Mouse (Mus musculus) cerebellum, adult 11 months (tissue): ENCODE measurements around the gene Gm3604.
A peak's percentile ranks its signal among the peaks of the same experiment; 100 is the strongest.
"Not testable (repeated sequence)": the region's sequence is repeated elsewhere in the genome, so short reads cannot be mapped to it uniquely, and the experiment has no call there.

Experiments used
- DNase-seq: peaks from one replicate; pipeline ENCODE4 v3.0.0; 2022

Gene Gm3604

DNA sequence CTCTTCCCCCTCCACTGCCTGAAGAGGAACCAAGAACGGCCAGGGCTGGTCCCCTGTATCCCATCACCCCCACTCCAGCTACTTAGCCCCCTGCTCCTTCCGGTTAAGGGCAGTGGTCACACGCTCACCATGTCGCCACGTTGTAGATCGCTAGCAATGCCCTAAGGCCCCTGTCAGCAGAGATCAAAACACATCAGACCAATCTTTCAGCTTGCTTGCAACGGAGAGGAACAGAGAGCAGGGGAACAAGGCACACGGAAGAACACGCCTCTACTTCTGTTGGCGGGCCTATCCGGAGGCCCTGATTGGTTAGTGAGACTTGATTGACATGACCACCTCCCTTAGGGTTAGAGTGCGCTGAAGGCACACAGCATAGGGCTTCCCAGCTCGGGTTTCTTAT, at the start of gene Gm3604:
Gm3604 (minus strand) TSS at position 226 of the 400 bp plus-strand sequence.
- DNase-seq = peak; percentile 0

DNA sequence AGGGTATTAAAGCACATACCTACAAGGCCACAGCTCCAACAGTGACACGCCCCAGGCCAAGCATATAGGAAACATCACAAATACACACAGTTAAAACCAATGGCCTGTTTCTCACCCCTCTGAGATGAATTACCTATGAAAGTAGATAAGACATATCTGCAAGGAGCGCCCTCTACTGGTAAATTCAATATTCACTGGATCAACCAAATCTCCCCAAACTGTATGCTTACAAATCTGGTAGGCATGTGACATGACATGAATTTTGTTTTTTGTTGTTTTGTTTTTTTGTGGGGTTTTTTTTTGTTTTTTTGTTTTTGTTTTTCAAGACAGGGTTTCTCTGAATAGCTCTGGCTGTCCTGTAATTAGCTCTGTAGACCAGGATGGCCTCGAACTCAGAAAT, 16.2 kb upstream of the Gm3604 start:
- DNase-seq = not testable (repeated sequence)

DNA sequence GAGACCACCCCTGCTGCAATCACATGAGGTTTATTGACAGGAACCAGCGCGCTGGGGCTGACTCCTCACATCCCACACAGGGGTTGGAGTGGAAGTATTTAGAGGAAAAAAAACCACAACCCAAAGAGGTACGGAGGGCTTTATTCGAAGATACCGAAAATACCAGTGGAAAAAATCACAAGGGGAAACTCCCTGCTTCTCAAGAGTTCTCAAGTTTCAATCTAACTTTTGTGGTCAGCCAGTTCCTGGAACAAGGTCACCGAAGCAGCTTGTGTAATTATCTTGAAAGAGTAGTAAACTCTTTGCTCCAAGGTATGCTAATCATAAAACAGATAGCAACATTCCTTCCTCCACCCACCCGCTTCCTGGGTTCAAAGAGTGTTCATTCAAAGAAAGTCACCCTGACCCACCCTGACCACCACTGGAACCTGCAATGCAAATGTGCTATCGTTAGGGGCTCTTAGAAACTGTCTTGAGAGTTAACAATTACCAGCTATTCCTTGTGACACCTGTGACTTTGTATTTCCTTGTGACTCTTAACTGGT, 7.2 kb upstream of the Gm3604 start:
- not testable (repeated sequence) for DNase-seq

DNA sequence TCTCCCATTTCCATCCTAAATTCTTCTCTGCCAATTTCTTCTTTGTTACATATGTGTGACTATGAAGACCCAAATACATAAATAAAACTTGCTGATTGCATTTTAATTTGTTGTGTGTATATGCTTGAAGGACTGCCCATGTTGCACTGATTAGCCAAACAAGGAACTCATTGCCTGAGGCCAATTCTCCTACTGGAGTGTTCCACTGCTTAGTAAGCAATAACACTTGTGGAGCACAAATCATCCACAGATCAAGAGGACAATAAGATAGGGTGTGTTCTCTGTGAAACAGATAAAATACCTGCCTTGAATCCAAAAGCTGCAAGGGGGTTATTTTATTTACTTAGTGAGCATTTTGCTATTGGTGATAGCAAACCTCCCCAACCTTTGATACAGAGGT, 51.2 kb downstream of the Gm3604 start:
- no peak for DNase-seq

DNA sequence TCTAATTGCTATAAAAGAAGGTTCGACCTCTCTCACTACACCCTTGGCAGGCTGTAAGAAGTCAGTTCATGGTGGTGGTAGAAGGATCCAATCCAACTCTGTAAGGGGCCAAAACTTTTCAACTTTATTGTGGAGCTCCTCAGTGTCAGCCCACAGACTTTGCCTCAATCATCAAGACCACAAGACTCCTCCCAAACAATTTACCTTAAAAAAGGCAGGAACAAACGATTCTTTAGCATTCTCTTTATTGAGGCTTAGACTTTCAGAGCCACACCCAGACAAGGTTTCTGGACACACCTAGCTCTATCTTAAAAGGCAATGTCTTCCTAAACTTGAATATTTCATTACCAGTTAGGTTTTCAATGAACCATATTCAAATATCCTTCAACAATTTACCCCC, 51.6 kb downstream of the Gm3604 start:
- no peak for DNase-seq
